Mouse (Mus musculus) liver, embryonic 14.5 days (tissue): ENCODE results near the gene E130114P18Rik.

ENCODE experiments used
- CTCF ChIP-seq: IDR thresholded peaks from 2 replicates; pipeline ENCODE4 v1.5.1; 2016; ENCODE audit warnings: antibody characterized with exemption, low read depth, control low read depth
- EP300 ChIP-seq: IDR thresholded peaks from 2 replicates; pipeline ENCODE4 v1.6.1; 2016; ENCODE audit warnings: antibody characterized with exemption, low read depth

GRCm38 (mm10) chr4:97620409-97620808, 157.5 kb downstream of the E130114P18Rik start:
- TF ChIP-seq EP300, result no peak
- TF ChIP-seq CTCF, result no peak
